Mouse (Mus musculus) liver, adult 2 months (tissue): ENCODE measurements around the gene Hoxd13.

Source experiments
- CTCF ChIP-seq: fragments of 200-500 bp; IDR thresholded peaks from 2 replicates; pipeline ENCODE4 v1.5.1; 2011; ENCODE audit warnings: low read depth, low read length, control low read depth
- POLR2A ChIP-seq: fragments of 200-500 bp; IDR thresholded peaks from 2 replicates; pipeline ENCODE4 v1.6.1; 2011; ENCODE audit warnings: low read length, control low read depth; ENCODE audit not compliant: insufficient read depth; ENCODE audit errors: extremely low read depth

DNA sequence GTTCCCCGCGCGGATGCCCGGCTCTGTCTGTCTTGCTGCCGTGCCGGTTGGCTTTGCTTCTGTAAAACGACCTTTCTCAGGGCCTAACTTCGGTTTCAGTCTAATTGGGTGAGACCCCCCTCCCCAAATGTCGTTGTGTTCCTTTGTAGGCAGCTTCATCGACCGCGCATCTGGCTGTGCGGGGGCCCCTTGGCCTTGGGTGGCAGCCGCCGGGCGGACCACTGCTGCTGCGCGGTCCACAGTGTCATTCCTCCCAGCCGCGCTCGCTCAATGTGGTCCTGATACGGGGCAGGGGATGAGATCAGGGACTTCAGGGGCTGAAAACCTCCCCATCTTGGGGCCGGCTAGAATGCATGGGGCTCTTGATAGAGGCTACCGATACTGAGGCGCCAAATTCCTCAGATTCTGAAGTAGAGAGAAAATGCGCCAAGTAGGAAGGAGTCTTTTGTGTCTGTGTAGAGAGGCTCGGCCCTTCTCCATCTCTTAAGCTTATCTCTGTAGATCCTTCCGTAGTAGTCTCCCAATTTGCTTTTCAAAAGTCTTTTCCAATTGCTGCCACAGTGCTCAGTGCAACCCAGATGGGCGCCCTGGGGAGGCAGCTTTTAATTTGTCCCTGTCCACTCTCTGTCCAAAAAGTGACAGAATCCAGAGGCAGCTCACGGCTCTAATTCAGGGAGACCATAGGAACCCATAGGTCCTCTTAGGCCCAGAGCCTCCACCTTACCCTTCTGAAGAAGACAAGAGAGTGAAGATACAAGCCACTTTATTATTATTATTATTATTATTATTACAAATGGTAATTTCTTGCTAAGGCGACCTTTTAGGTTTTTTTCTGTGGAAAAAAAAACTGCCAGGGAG is 19.8 kb downstream of the Hoxd13 start:
- TF ChIP-seq CTCF (no peak), POLR2A (no peak)
